Mouse (Mus musculus) thymus, adult 2 months (tissue): ENCODE results near the gene Nrp1.

Experiments used
- CTCF ChIP-seq: fragments of 200-500 bp; IDR thresholded peaks from 2 replicates; pipeline ENCODE4 v1.5.1; 2012; ENCODE audit warnings: mild to moderate bottlenecking, control low read depth, low read length, moderate library complexity, borderline replicate concordance; ENCODE audit not compliant: control insufficient read depth, poor library complexity, insufficient read depth; ENCODE audit errors: extremely low read depth
- POLR2A ChIP-seq: fragments of 200-500 bp; IDR thresholded peaks from 2 replicates; pipeline ENCODE4 v1.6.1; 2012; ENCODE audit warnings: mild to moderate bottlenecking, low read length, control low read depth, moderate library complexity; ENCODE audit not compliant: control insufficient read depth, poor library complexity, insufficient read depth; ENCODE audit errors: extremely low read depth

- no peak for TF ChIP-seq CTCF
- TF ChIP-seq POLR2A, result no peak
Measured at GRCm38 (mm10) chr8:128486043-128486442, 127.6 kb downstream of the Nrp1 start.
